Mouse (Mus musculus) left cerebral cortex, adult 18-20 months (tissue): ENCODE data around the gene Jmjd6. TPM values are rescaled to one million over a fixed set of nuclear protein-coding genes. Genes with fewer than 3 reads are reported as not detected.
"Not testable (repeated sequence)": the region's sequence is repeated elsewhere in the genome, so short reads cannot be mapped to it uniquely, and the experiment has no call there.

ENCODE experiments used
- DNase-seq, 2 experiments: peaks; one replicate each; pipeline ENCODE4 v3.0.0; 2021 to 2022; ENCODE audit warnings: low spot score in 2 of 2, mixed read lengths in 1 of 2
- total RNA-seq, 2 experiments: library from RNA; stranded (reverse); gene quantifications; 2 replicates each; pipeline ENCODE4 v1.2.3; 2021

Jmjd6 gene
- total RNA-seq, 2 experiments from 2014 or later: 28.3 to 31.3 TPM

DNA sequence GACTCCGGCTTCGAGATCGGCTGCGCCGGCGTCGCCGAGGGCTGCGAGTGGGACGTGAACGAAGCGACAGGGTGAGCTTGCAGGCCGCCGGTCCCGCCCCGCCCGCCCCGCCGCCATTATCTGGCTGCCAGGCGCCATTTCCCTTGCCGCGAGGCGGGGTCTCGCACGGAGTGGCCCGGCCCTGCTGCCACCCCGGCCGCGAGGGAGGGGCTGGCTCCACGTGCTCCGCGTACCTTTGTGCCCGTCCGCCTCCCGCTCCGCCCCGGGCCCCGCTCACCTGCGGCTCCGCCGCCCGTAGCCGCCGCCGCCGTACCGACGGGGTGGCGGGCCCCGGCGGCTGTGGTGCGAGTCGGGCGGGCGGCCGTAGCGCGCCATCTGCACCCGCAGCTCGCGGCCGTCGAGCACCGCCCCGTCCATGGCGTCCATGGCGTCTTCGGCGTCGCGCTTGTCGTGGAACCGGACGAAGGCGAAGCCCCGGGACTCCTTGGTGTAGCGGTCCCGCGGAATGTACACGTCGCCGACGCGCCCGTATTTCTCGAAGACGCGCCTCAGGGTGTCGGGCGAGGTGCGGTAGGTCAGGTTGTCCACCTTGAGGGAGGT is 9.1 kb upstream of the Jmjd6 start, which contains the start of gene Mfsd11:
Gene Mfsd11 (plus strand): TSS at position 150 of the 600 bp plus-strand sequence.
- peak; percentile 67 to 76 for DNase-seq

- no peak for DNase-seq
These were observed 8.5 kb upstream of the Jmjd6 start for GRCm38 (mm10) chr11:116851576-116852290.

GRCm38 (mm10) chr11:116850833-116851477 is 7.7 kb upstream of the Jmjd6 start:
- DNase-seq: no peak

- no peak for DNase-seq
These were observed 6.8 kb upstream of the Jmjd6 start for GRCm38 (mm10) chr11:116850085-116850484.

DNA sequence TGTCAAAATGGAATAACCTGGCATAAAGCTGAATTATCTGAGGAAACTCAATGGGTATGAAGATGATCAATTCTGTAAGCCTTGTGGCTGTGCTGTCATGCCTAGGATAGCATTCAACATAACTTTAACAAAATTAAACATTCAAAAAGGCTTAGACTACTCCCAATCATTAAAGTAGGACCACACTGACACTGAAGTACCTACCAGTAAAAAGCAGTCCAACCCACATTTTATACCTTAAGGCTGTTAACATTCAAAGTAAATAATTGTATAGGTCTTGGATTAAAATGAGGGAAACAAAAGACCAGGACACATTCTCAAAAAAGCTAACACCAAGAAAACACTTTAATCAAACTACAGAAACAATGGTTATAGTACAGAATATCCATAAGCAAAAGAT is 6.3 kb upstream of the Jmjd6 start:
- DNase-seq: no peak

DNA sequence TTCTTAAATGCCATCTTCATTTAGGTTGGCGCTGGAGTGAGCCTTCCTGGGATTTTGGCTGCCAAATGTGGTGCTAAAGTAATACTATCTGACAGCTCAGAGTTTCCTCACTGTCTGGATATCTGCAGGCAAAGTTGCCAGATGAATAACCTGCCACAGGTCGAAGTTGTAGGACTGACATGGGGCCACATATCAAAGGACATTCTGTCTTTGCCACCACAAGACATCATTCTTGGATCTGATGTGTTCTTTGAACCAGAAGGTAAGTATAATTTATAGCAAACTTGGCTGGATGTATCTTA is 5.6 kb upstream of the Jmjd6 start:
- DNase-seq: not testable (repeated sequence)

DNA sequence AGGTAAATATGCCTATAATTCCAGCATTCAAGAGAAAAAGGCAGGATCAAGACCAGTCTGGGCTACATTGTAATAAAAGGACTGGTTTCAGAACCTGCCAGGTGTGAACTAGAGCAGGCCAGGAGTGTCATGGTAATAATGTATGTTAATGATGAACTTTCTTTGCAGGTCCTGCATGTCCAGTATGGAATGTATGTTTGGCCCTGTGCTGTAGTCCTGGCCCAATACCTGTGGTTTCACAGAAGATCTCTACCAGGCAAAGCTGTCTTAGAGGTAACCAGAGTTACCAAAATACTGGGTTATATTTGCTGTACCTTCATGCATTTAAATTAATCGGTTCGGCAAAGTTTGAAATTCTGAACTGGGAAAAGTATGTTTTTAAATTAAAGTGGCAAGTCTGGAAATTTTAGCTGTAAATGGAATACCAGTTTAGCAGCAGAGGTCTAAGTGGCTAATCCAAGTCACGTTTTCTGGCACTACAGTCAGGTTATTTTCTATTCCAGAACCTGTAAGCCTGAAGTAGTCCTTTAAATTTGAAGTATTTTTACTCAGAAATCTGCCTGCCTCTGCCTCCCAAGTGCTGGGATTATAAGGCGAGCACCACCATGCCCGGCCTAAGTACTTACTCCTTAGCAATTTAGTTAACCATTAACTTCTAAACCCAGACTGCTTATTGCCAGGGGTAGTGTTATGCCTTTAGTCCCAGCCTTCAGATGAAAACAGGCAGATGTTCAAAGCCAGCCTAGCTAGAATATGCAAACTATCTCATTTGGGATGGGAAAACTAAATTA is 5.0 kb upstream of the Jmjd6 start:
- no peak for DNase-seq

DNA sequence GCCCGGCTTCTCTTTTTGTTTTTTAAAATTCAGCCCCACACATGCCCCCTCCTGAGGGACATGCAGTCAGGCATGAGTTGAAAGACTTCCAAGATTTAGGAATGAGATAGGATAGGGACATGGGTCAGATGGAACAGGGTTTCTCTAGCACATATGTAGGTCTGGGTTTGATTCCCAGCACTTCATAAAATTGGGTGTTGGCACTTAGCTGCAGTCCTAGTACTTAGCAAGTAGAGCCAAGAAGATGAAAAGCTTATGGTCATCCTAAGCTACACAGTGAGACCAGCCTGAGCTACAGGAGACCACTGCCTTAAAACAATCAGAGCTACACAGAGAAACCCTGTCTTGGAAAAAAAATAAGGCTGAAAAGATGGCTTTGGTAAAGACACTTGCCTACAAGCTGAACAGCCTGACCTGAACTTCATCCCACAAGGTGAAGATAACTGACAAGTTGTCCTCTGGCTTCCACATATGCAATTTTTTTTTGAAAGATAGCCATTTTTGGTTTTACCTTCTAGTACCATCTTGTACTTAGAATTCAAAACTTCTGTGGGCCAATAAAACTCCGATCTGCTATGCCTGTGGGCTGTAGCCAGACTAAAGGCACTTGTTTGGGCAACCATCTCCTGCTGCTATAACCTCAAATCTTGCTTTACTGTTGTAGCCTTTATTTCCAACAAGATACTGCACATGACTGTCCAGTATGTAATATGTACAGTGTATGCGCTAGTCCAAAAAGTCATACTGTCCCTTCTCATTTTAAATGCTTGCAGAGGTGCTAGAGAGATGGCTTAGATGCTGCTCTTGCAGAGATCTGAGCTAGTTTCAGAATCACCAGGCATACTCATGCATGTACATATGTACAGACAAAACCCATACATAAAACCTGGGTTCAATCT is 4.2 kb upstream of the Jmjd6 start:
- no peak for DNase-seq

GRCm38 (mm10) chr11:116846593-116847181 is 3.4 kb upstream of the Jmjd6 start:
- DNase-seq: no peak

DNA sequence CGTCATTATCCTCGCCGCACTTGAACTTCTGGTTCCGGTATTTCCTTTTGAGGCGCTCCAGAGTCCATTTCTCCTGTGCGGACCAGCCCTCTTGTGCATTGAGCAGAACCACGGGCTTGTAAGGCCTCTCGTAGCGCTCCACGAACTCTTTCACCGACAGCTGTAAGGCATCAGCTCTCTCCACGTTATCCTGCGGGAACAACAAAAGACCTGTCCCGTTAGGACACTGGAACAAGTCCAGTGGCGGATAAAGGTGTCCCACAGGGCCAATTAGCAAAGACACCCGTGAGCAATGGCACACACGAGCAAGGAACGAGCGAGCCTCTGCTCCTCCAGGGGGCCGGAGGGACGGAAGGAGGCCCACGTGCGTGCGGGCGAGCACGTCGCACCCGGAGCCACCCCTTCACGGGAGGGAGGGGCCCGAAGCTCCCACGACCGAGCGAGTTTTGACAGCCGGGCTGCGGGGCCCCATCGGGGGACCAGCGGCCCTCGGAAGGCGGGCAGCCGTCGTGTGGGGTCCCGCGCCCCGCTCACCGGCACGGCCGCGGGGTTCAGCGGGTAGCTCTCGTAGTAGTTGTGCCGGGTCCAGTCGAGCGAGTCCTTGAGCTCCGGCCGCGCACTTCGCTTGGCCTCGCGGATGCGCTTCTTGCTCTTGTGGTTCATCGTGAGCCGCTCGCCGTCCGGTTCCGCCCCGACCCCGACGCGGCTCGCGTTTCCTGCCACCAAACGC is 553 bp downstream of the Jmjd6 start:
- DNase-seq: peak; percentile 55 to 72

- DNase-seq: no peak
These were observed 2.5 kb downstream of the Jmjd6 start for GRCm38 (mm10) chr11:116840748-116841147.

GRCm38 (mm10) chr11:116839601-116840000 is 3.6 kb downstream of the Jmjd6 start:
- DNase-seq: no peak

DNA sequence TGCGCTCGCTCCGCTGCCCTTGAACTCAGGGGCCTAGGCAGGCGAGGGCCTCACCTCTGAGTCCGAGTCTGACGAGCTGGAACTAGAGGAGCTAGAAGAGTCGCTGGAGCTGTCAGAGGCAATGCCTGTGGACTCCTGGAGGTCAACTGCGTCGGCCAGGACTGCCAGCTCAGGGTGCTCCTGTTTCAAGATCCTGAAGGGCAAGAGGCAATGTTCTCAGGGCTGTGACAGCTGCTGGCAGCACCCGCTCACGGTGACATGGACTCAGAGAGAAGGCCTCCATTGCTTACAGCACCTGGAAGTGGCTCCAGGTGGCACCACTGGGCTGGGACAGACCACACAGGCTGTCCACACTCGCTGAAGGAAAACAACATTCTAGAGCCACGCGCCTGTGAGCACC is 4.3 kb downstream of the Jmjd6 start:
- DNase-seq: no peak

GRCm38 (mm10) chr11:116837441-116837840 is 5.8 kb downstream of the Jmjd6 start:
- no peak for DNase-seq

GRCm38 (mm10) chr11:116836283-116836682 is 7.0 kb downstream of the Jmjd6 start:
- no peak for DNase-seq

- DNase-seq: no peak
These were observed 8.3 kb downstream of the Jmjd6 start for GRCm38 (mm10) chr11:116834954-116835353.

DNA sequence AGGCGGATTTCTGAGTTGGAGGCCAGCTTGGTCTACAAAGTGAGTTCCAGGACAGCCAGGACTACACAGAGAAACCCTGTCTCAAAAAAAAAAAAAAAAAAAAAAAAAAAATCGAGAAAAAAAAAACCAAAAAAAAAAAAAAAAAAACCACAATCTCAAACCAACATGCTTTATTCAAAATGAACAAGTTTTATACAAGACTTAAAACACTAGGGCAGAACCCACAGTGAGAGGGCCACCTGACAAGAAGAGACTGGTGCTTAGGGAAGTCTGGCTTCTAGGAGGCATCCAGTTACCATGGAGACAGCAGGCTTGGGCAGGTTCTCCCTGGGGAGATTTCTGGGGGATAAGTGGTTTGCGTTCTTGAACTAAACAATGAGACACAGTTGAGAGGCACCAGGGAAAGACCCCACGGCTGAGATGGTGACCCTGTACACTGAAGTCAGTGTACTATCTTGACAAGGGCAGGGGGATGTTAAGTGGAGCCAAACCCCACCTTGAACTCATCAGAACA is 11.0 kb downstream of the Jmjd6 start:
- no peak for DNase-seq

GRCm38 (mm10) chr11:116827534-116828165 is 15.6 kb downstream of the Jmjd6 start, which contains the start of gene Mxra7:
Gene Mxra7 (minus strand): TSS chr11:116828046.
- DNase-seq: peak; percentile 54 to 69
